ENCODE assay signal across 8 mouse cellular contexts in genomic region chr4:120650208-120650592, GRCm38 (mm10). TPM values are rescaled to one million over a fixed set of nuclear protein-coding genes. Genes with fewer than 3 reads are reported as not detected.
A peak's percentile ranks its signal among the peaks of the same experiment; 100 is the strongest.
DNase-seq lines count a peak whose midpoint lies in the region; ATAC-seq lines count a peak whose summit lies in the region.

No protein-coding gene starts in this region.

- H3K4me3 ChIP-seq in heart, embryonic 14.5 days (ENCODE audit: control insufficient read depth in 1 of 2, insufficient read depth in 1 of 2, low read depth in 1 of 2, low read length in 2 of 2): peak overlapping the region in 1 of 2 experiments; percentile 41; a peak in 2 of 4 replicates
- peak overlapping the region; percentile 65 for H3K4me3 ChIP-seq in hindbrain, embryonic 10.5 days
- peak overlapping the region; percentile 65 for H3K4me3 ChIP-seq in midbrain, embryonic 10.5 days

- H3K27me3 ChIP-seq in heart, embryonic 14.5 days (ENCODE audit: control insufficient read depth, insufficient read depth, low read length): peaks cover 40% of the 10 kb centered on the region
- peaks cover 72% of the 10 kb centered on the region for H3K27me3 ChIP-seq in hindbrain, embryonic 10.5 days (ENCODE audit: insufficient read depth, poor library complexity, severe bottlenecking)
- peaks cover 67% of the 10 kb centered on the region for H3K27me3 ChIP-seq in midbrain, embryonic 10.5 days (ENCODE audit: low read depth, poor library complexity, severe bottlenecking)

- DNase-seq in heart, adult 11 months: no peak
- DNase-seq in cerebellum, adult 9-11 months: peak; percentile 36
- DNase-seq in hindbrain, embryonic 10.5 days (ENCODE audit: low spot score): no peak
- no peak for DNase-seq in midbrain, embryonic 10.5 days (ENCODE audit: low spot score)
- DNase-seq in adrenal gland, postnatal 10 days: no peak
- no peak for DNase-seq in adrenal gland, adult 18-20 months (ENCODE audit: low spot score in 2 of 2)
- DNase-seq in urinary bladder, adult 2 months (ENCODE audit: low spot score): no peak

- no peak overlapping the region for H3K27ac ChIP-seq in heart, embryonic 14.5 days (replicated peaks in 1 of 2; ENCODE audit: control insufficient read depth in 1 of 2, insufficient read depth in 1 of 2, low read depth in 2 of 2, low read length in 2 of 2)
- peak overlapping the region; percentile 83 for H3K27ac ChIP-seq in hindbrain, embryonic 10.5 days
- no peak overlapping the region; the same call in 1 of the 2 replicates for H3K27ac ChIP-seq in midbrain, embryonic 10.5 days (replicated peaks)

- no peaks in the 10 kb centered on the region for H3K9me3 ChIP-seq in heart, embryonic 14.5 days (ENCODE audit: control insufficient read depth, low read length)
- 0 out of 2 replicates have a peak, but pooled peaks cover 4% of the 10 kb centered on the region for H3K9me3 ChIP-seq in hindbrain, embryonic 10.5 days
- H3K9me3 ChIP-seq in midbrain, embryonic 10.5 days (replicated peaks): no peaks in the 10 kb centered on the region; the same call in 1 of the 2 replicates

- ATAC-seq in heart, embryonic 14.5 days (ENCODE audit: insufficient number of reproducible peaks, insufficient read depth, low FRiP score, low read depth): no peak

- peak overlapping the region; percentile 23; the same call in 1 of the 2 replicates for H3K9ac ChIP-seq in heart, embryonic 14.5 days (ENCODE audit: low read length)

- H3K4me1 ChIP-seq in heart, embryonic 14.5 days (ENCODE audit: control insufficient read depth in 2 of 2, insufficient read depth in 2 of 2, low read length in 2 of 2): peaks cover 4 to 5% of the 10 kb centered on the region in 2 experiments; a peak in 1 of 4 replicates
- H3K4me1 ChIP-seq in hindbrain, embryonic 10.5 days (replicated peaks): peaks cover 21% of the 10 kb centered on the region
- H3K4me1 ChIP-seq in midbrain, embryonic 10.5 days: peaks cover 11% of the 10 kb centered on the region

- WGBS in heart, embryonic 14.5 days: 28% methylated on average over 7 of the region's 7 CpGs
- WGBS in hindbrain, embryonic 10.5 days: 23% methylated on average over 7 of the region's 7 CpGs
- WGBS in midbrain, embryonic 10.5 days: 27% methylated on average over 7 of the region's 7 CpGs

- H3K36me3 ChIP-seq in heart, embryonic 14.5 days (ENCODE audit: control insufficient read depth, insufficient read depth, low read length): no peaks in the 10 kb centered on the region
- no peaks in the 10 kb centered on the region for H3K36me3 ChIP-seq in hindbrain, embryonic 10.5 days
- no peaks in the 10 kb centered on the region for H3K36me3 ChIP-seq in midbrain, embryonic 10.5 days

- peak overlapping the region; percentile 68 for H3K4me2 ChIP-seq in heart, embryonic 14.5 days (ENCODE audit: low read length)

RNA-seq across cellular contexts. Expression of gene Cited4, which starts 16.2 kb away (rescaled TPM):
- 24.2 and 27.1 TPM in 2 replicates for polyA plus RNA-seq in heart, embryonic 14.5 days (2014; fragmentation: Nextera tagmentation; extraction: Ambion mirVana)
- 16.5 and 17.3 TPM in 2 replicates for polyA plus RNA-seq in hindbrain, embryonic 10.5 days (2016; fragmentation: Nextera tagmentation; extraction: Ambion mirVana)
- polyA plus RNA-seq in midbrain, embryonic 10.5 days (2016; fragmentation: Nextera tagmentation; extraction: Ambion mirVana): 8.5 and 12.7 TPM in 2 replicates
- 1 to 10 TPM; 3.2 to 7.4 TPM for total RNA-seq in adrenal gland, postnatal 10 days (2021)
- 10 to 100 TPM; 15.2 to 24.0 TPM for total RNA-seq in adrenal gland, adult 18-20 months (2021)
- 7.3 and 9.1 TPM in 2 replicates for polyA plus RNA-seq in urinary bladder, adult 2 months (2012; rRNA removed)
